Mouse (Mus musculus) brain, embryonic 14.5 days (tissue): ENCODE results near the gene Gm3435.
"Not testable (repeated sequence)": the region's sequence is repeated elsewhere in the genome, so short reads cannot be mapped to it uniquely, and the experiment has no call there.

Source experiments
- CTCF ChIP-seq: fragments of 200-500 bp; IDR thresholded peaks from 2 replicates; pipeline ENCODE4 v1.5.1; 2012; ENCODE audit warnings: inconsistent platforms, mild to moderate bottlenecking, moderate library complexity, borderline replicate concordance; ENCODE audit not compliant: insufficient read depth, insufficient read length; ENCODE audit errors: extremely low read depth
- POLR2A ChIP-seq: fragments of 200-500 bp; IDR thresholded peaks from 2 replicates; pipeline ENCODE4 v1.6.1; 2012; ENCODE audit warnings: mild to moderate bottlenecking, inconsistent platforms, borderline replicate concordance; ENCODE audit not compliant: poor library complexity, insufficient read depth, insufficient read length, severe bottlenecking; ENCODE audit errors: extremely low read depth

DNA sequence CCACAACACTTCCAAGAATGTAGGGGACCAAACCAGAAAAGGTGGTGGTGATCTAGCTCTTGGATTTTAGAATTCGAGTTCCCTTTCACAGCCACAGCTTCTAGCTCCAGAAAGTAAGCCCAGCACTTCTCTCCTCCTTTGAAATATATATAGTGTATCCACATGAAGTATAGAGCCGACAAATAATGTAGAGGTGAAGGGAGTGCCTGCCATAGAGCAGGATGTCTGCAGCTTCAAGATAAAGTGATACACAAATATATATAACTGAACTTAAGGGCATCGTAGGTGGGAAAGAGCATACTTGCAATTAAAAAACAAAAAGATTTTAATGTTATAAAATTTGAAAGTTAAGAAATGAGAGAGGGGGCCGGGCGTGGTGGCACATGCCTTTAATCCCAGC lies 15.8 kb upstream of the Gm3435 start:
- not testable (repeated sequence) for TF ChIP-seq CTCF, POLR2A
